Comparison of ENCODE assay signal across 13 mouse cellular contexts in genomic region chr2:179615906-179616305, GRCm38 (mm10).
DNase-seq lines count a peak whose midpoint lies in the region; ATAC-seq and TF ChIP-seq lines count a peak whose summit lies in the region.
"Had no signal": no experiment of that assay in that cellular context is flagged by ENCODE, and none has a peak within 500 bp of the region (broad histone marks: within the 10 kb centered on the region; RNA-seq: fewer than 3 reads in every experiment).

No protein-coding gene starts in this region.

- no peak overlapping the region for H3K9ac ChIP-seq in kidney, embryonic 16.5 days (replicated peaks; ENCODE audit: low read length)
- no peak overlapping the region for H3K9ac ChIP-seq in CH12.LX (ENCODE audit: insufficient read depth, low read depth)
- H3K9ac ChIP-seq: intestine, embryonic 15.5 days; limb, embryonic 12.5 days; midbrain, embryonic 13.5 days had no signal

- ATAC-seq in kidney, embryonic 16.5 days (ENCODE audit: low FRiP score, low TSS enrichment) = no peak
- ATAC-seq: intestine, embryonic 15.5 days; midbrain, embryonic 13.5 days had no signal

- no peaks in the 10 kb centered on the region for H3K4me1 ChIP-seq in kidney, embryonic 16.5 days (ENCODE audit: insufficient read depth, low read length)
- no peaks in the 10 kb centered on the region for H3K4me1 ChIP-seq in CH12.LX (ENCODE audit: control insufficient read depth in 1 of 2, insufficient read depth in 2 of 2)
- H3K4me1 ChIP-seq: intestine, embryonic 15.5 days; limb, embryonic 12.5 days; midbrain, embryonic 13.5 days had no signal

- H3K27me3 ChIP-seq in kidney, embryonic 16.5 days (ENCODE audit: insufficient read depth, low read length) = no peaks in the 10 kb centered on the region
- H3K27me3 ChIP-seq in CH12.LX (replicated peaks) = peaks cover 27% of the 10 kb centered on the region
- H3K27me3 ChIP-seq: intestine, embryonic 15.5 days; midbrain, embryonic 13.5 days had no signal

- dilution Hi-C loops in CH12.LX (cut with MboI; ENCODE audit: extremely low pct_ligation_motif_present, extremely low pct_unique_long_range_greater_than_20kb, low sequenced_read_pairs) = no loop called here

- in situ Hi-C loops in CH12.LX (cut with MboI; ENCODE audit: low pct_ligation_motif_present, low pct_unique_long_range_greater_than_20kb, low sequenced_read_pairs) = no loop called here

- H3K4me2 ChIP-seq in kidney, embryonic 16.5 days (replicated peaks; ENCODE audit: low read depth, low read length) = no peak overlapping the region
- H3K4me2 ChIP-seq in CH12.LX (ENCODE audit: insufficient read depth, low read depth, poor library complexity, severe bottlenecking) = no peak overlapping the region
- H3K4me2 ChIP-seq: intestine, embryonic 15.5 days; limb, embryonic 12.5 days; midbrain, embryonic 13.5 days had no signal

- H3K36me3 ChIP-seq in kidney, embryonic 16.5 days (ENCODE audit: insufficient read depth, low read length) = no peaks in the 10 kb centered on the region
- H3K36me3 ChIP-seq in CH12.LX (replicated peaks in 1 of 2; ENCODE audit: control insufficient read depth in 1 of 2, insufficient read depth in 1 of 2, low read length in 1 of 2) = no peaks in the 10 kb centered on the region
- H3K36me3 ChIP-seq: intestine, embryonic 15.5 days; limb, embryonic 12.5 days; midbrain, embryonic 13.5 days had no signal

- no peak for TF ChIP-seq EP300 in CH12.LX (IDR thresholded peaks at IDR 0.05; ENCODE audit: low read length)

- DNase-seq in adrenal gland, postnatal 25 days = peak; percentile 34
- DNase-seq in adrenal gland, adult 2 months = no peak
- peak; percentile 38 for DNase-seq in kidney, postnatal 14 days
- DNase-seq in CH12.LX (ENCODE audit: extremely low read depth) = peak; percentile 8
- DNase-seq in embryo, embryonic 9.5 days (ENCODE audit: extremely low spot score) = peak; percentile 42
- no peak for DNase-seq in left cerebral cortex, adult 11 months (ENCODE audit: low spot score)
- no peak for DNase-seq in cerebellum, adult 8-10 months
- DNase-seq: B cell, adult 2 months; right cerebral cortex, adult 18-20 months had no signal

- no peak overlapping the region for H3K27ac ChIP-seq in kidney, embryonic 16.5 days (ENCODE audit: low read length)
- H3K27ac ChIP-seq in CH12.LX (ENCODE audit: insufficient read depth, low read depth) = no peak overlapping the region
- H3K27ac ChIP-seq: intestine, embryonic 15.5 days; limb, embryonic 12.5 days; midbrain, embryonic 13.5 days had no signal

- 55% methylated on average over 5 of the region's 5 CpGs for WGBS in kidney, embryonic 16.5 days

- H3K4me3 ChIP-seq in kidney, embryonic 16.5 days (ENCODE audit: low read length) = no peak overlapping the region
- H3K4me3 ChIP-seq in CH12.LX (replicated peaks in 1 of 3; ENCODE audit: low read depth in 2 of 3, low read length in 2 of 3, poor library complexity in 1 of 3) = no peak overlapping the region
- H3K4me3 ChIP-seq: intestine, embryonic 15.5 days; limb, embryonic 12.5 days; midbrain, embryonic 13.5 days had no signal

- no peaks in the 10 kb centered on the region for H3K9me3 ChIP-seq in kidney, embryonic 16.5 days (ENCODE audit: low read length)
- peaks cover 5% of the 10 kb centered on the region for H3K9me3 ChIP-seq in CH12.LX (replicated peaks; ENCODE audit: low read length)
- H3K9me3 ChIP-seq: intestine, embryonic 15.5 days; limb, embryonic 12.5 days; midbrain, embryonic 13.5 days had no signal

- no peaks in the 10 kb centered on the region for H3K79me2 ChIP-seq in CH12.LX (replicated peaks; ENCODE audit: control insufficient read depth, extremely low read depth, insufficient read depth, poor library complexity, severe bottlenecking)

- no peak for TF ChIP-seq POLR2A in CH12.LX (IDR thresholded peaks at IDR 0.05; ENCODE audit: low read depth, low read length)

- TF ChIP-seq RAD21 in CH12.LX (IDR thresholded peaks at IDR 0.05; ENCODE audit: low read depth, low read length) = no peak

- TF ChIP-seq CTCF in CH12.LX (conservative IDR thresholded peaks at IDR 0.05 in 1 of 2, IDR thresholded peaks at IDR 0.05 in 1 of 2; ENCODE audit: low read depth in 2 of 2, low read length in 2 of 2) = no peak

TF ChIP-seq in CH12.LX, 34 proteins besides CTCF, POLR2A, EP300 and RAD21:
- TF ChIP-seq E2F4 (IDR thresholded peaks at IDR 0.05; ENCODE audit: insufficient replicate concordance, low read depth, low read length) (no peak), MEF2A (IDR thresholded peaks at IDR 0.05; ENCODE audit: borderline replicate concordance, low read depth, low read length) (no peak), BHLHE40 (IDR thresholded peaks at IDR 0.05; ENCODE audit: low read depth, low read length) (no peak), ZNF384 (IDR thresholded peaks at IDR 0.05; ENCODE audit: low read depth, low read length) (no peak), TCF12 (IDR thresholded peaks at IDR 0.05; ENCODE audit: low read depth, low read length) (no peak), UBTF (IDR thresholded peaks at IDR 0.05; ENCODE audit: low read depth, low read length) (no peak), HCFC1 (IDR thresholded peaks at IDR 0.05; ENCODE audit: low read depth, low read length) (no peak), JUND (conservative IDR thresholded peaks at IDR 0.05; ENCODE audit: low read depth, low read length) (no peak), USF2 (conservative IDR thresholded peaks at IDR 0.05; ENCODE audit: low read depth, low read length) (no peak), RCOR1 (conservative IDR thresholded peaks at IDR 0.05; ENCODE audit: low read depth, low read length) (no peak), IRF4 (IDR thresholded peaks at IDR 0.05; ENCODE audit: low read depth, low read length) (no peak), ETS1 (conservative IDR thresholded peaks at IDR 0.05; ENCODE audit: low read depth, low read length) (no peak), KAT2A (IDR thresholded peaks at IDR 0.05; ENCODE audit: insufficient replicate concordance, low read length) (no peak), MAX (IDR thresholded peaks at IDR 0.05; ENCODE audit: low read length) (no peak), POLR2AphosphoS2 (IDR thresholded peaks at IDR 0.05; ENCODE audit: low read depth, low read length) (no peak), CHD2 (IDR thresholded peaks at IDR 0.05; ENCODE audit: low read length) (no peak), GABPA (IDR thresholded peaks at IDR 0.05; ENCODE audit: insufficient replicate concordance, low read depth, low read length) (no peak)

Comparison
In these comparisons a context has a peak if more than half of its experiments do, and no peak if none do; other contexts are left out.
1. DNase-seq: peak in adrenal gland, postnatal 25 days (single experiment), kidney, postnatal 14 days (single experiment), CH12.LX (single experiment) and embryo, embryonic 9.5 days (single experiment); none in adrenal gland, adult 2 months (single experiment), left cerebral cortex, adult 11 months (single experiment) and cerebellum, adult 8-10 months (single experiment).